Mouse (Mus musculus) heart, embryonic 14.5 days (tissue): Measurements from ENCODE around the gene Stk32c. TPM values are rescaled to one million over a fixed set of nuclear protein-coding genes. Genes with fewer than 3 reads are reported as not detected.

Source experiments
- ATAC-seq: fragments of 200-750 bp; cut with Nextera tagmentation; 2 replicates; pipeline ENCODE4 v1.8.0; 2017; ENCODE audit warnings: low read depth, moderate TSS enrichment; ENCODE audit not compliant: insufficient number of reproducible peaks, insufficient read depth, low FRiP score
- H3K27ac ChIP-seq, 2 experiments: fragments of 200-500 bp in 1 of 2; fragments of 300-500 bp in 1 of 2; sonication (generic) in 1 of 2; replicated peaks in 1 of 2; 2 replicates each; pipeline ENCODE4 v1.5.1; 2012 to 2014; ENCODE audit warnings: low read depth in 2 of 2, low read length in 2 of 2, control low read depth in 1 of 2, mild to moderate bottlenecking in 1 of 2, mixed read lengths in 1 of 2; ENCODE audit not compliant: control insufficient read depth in 1 of 2, insufficient read depth in 1 of 2
- H3K27me3 ChIP-seq: fragments of 300-500 bp; sonication (generic); 2 replicates; pipeline ENCODE4 v1.6.1; 2014; ENCODE audit warnings: mild to moderate bottlenecking, low read length, control low read depth; ENCODE audit not compliant: control insufficient read depth, insufficient read depth
- H3K36me3 ChIP-seq: fragments of 300-500 bp; sonication (generic); 2 replicates; pipeline ENCODE4 v1.6.1; 2014; ENCODE audit warnings: mild to moderate bottlenecking, control low read depth, low read length, mixed read lengths; ENCODE audit not compliant: control insufficient read depth, insufficient read depth
- H3K4me1 ChIP-seq, 2 experiments: fragments of 200-500 bp in 1 of 2; fragments of 300-500 bp in 1 of 2; sonication (generic) in 1 of 2; 2 replicates each; pipeline ENCODE4 v1.6.1; 2012 to 2014; ENCODE audit warnings: low read length in 2 of 2, control low read depth in 1 of 2, mixed read lengths in 1 of 2; ENCODE audit not compliant: control insufficient read depth in 2 of 2, insufficient read depth in 2 of 2
- H3K4me2 ChIP-seq: fragments of 300-500 bp; sonication (generic); 2 replicates; pipeline ENCODE4 v1.6.1; 2014; ENCODE audit warnings: mild to moderate bottlenecking, low read length
- H3K4me3 ChIP-seq, 2 experiments: fragments of 200-500 bp in 1 of 2; fragments of 300-500 bp in 1 of 2; sonication (generic) in 1 of 2; 2 replicates each; pipeline ENCODE4 v1.5.1; 2012 to 2014; ENCODE audit warnings: low read length in 2 of 2, mild to moderate bottlenecking in 2 of 2, control low read depth in 1 of 2, low read depth in 1 of 2, moderate library complexity in 1 of 2; ENCODE audit not compliant: control insufficient read depth in 1 of 2, insufficient read depth in 1 of 2
- H3K9ac ChIP-seq: fragments of 300-500 bp; sonication (generic); 2 replicates; pipeline ENCODE4 v1.6.1; 2014; ENCODE audit warnings: mild to moderate bottlenecking, low read length
- H3K9me3 ChIP-seq: fragments of 300-500 bp; sonication (generic); 2 replicates; pipeline ENCODE4 v1.6.1; 2016; ENCODE audit warnings: low read length, control low read depth; ENCODE audit not compliant: control insufficient read depth
- WGBS: fragments of 180-500 bp; shearing (Covaris S2); extraction: QIAGEN DNeasy Blood & Tissue Kit; methylation state at CpG from one replicate; pipeline ENCODE4 v1.1.7; 2014; 5-methylcytosine and 5-hydroxymethylcytosine counted together
- polyA plus RNA-seq: library from polyadenylated mRNA; unstranded; fragments of >200 nt; fragmentation: Nextera tagmentation; extraction: Ambion mirVana; gene quantifications from 2 replicates; pipeline ENCODE4 v1.2.1, GENCODE M21; 2014

Gene Stk32c
- polyA plus RNA-seq, 1 experiment from 2014 or later: not detected

GRCm38 (mm10) chr7:139224725-139225124, 11.6 kb upstream of the Stk32c start:
- no peak for ATAC-seq
- H3K27ac ChIP-seq: peak overlapping the region; percentile 5 to 36; a peak in 2 of 4 replicates

DNA sequence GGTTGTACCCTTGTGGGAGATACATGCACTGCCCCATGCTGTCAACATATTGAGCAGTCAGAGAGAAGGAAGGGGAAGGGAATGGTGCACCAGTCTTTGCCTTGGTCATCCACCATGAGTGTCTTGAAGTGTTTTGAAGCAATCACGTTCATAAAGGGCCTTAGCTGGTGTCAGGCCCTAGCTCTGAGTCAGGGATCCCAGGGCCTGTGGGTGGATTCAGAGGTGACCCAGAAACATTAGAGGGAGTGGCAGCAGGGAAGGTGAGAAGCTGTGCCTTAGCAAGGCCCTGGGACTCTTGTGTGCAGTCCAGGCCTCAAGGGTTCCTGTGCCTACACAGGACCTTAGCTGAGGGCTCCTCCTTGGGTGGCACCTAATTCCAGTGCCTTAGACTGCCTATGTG, 11.0 kb upstream of the Stk32c start:
- Histone ChIP-seq H3K9ac (no peak overlapping the region), H3K27me3 (no peaks in the 10 kb centered on the region), H3K36me3 (no peaks in the 10 kb centered on the region), H3K27ac (peak overlapping the region in 1 of 2 experiments; percentile 36; a peak in 1 of 4 replicates), H3K4me1 (peaks cover 27 to 29% of the 10 kb centered on the region in 2 experiments), H3K4me3 (no peak overlapping the region), H3K9me3 (no peaks in the 10 kb centered on the region), H3K4me2 (no peak overlapping the region)
- WGBS: 60% methylated on average over 1 of the region's 1 CpGs
- no peak for ATAC-seq

More at GRCm38 (mm10) chr7:139224725-139225124, 11.6 kb upstream of the Stk32c start:
- Histone ChIP-seq H3K36me3 (no peaks in the 10 kb centered on the region), H3K9ac (no peak overlapping the region), H3K4me2 (no peak overlapping the region), H3K9me3 (no peaks in the 10 kb centered on the region), H3K4me3 (no peak overlapping the region), H3K4me1 (peaks cover 29 to 33% of the 10 kb centered on the region in 2 experiments), H3K27me3 (no peaks in the 10 kb centered on the region)
- 62% methylated on average over 8 of the region's 8 CpGs for WGBS

- 75% methylated on average over 4 of the region's 4 CpGs for WGBS
- Histone ChIP-seq H3K4me2 (no peak overlapping the region), H3K9me3 (no peaks in the 10 kb centered on the region), H3K9ac (no peak overlapping the region), H3K27ac (no peak overlapping the region), H3K27me3 (no peaks in the 10 kb centered on the region), H3K4me1 (peaks cover 17 to 19% of the 10 kb centered on the region in 2 experiments), H3K4me3 (no peak overlapping the region), H3K36me3 (no peaks in the 10 kb centered on the region)
- ATAC-seq: no peak
Observed at GRCm38 (mm10) chr7:139222341-139222740, 9.2 kb upstream of the Stk32c start.

GRCm38 (mm10) chr7:139221856-139222255, 8.7 kb upstream of the Stk32c start:
- peaks cover 16 to 20% of the 10 kb centered on the region in 2 experiments for H3K4me1 ChIP-seq
- ATAC-seq: no peak
- no peaks in the 10 kb centered on the region for H3K9me3 ChIP-seq
- H3K4me2 ChIP-seq: no peak overlapping the region
- no peak overlapping the region for H3K9ac ChIP-seq
- 85% methylated on average over 2 of the region's 2 CpGs for WGBS
- H3K27me3 ChIP-seq: no peaks in the 10 kb centered on the region
- no peak overlapping the region for H3K4me3 ChIP-seq
- no peaks in the 10 kb centered on the region for H3K36me3 ChIP-seq
- H3K27ac ChIP-seq: no peak overlapping the region

DNA sequence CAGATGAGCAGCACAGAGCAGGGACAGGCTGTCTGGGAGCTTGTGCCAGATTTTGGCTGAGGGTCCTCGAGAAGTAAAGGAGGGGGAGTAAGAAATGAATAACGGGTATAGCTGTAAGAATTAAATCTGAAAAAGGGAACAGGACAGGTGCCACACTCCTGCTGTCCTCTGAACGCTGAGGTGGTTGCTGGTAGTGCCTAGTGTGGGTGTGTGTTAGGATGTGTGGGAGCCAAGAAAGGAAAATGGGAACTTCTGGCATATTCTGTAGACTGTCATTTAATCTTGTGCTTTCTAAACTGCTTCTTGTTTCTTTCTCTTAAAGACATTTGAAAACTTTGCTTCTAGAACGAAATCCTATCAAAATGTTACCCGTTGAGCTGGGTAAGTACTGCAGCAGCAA, 8.0 kb upstream of the Stk32c start:
- H3K27ac ChIP-seq: no peak overlapping the region
- H3K9ac ChIP-seq: no peak overlapping the region
- no peaks in the 10 kb centered on the region for H3K27me3 ChIP-seq
- no peak overlapping the region for H3K4me3 ChIP-seq
- peaks cover 16 to 22% of the 10 kb centered on the region in 2 experiments for H3K4me1 ChIP-seq
- 74% methylated on average over 5 of the region's 5 CpGs for WGBS
- no peak overlapping the region for H3K4me2 ChIP-seq
- no peaks in the 10 kb centered on the region for H3K9me3 ChIP-seq
- ATAC-seq: no peak
- no peaks in the 10 kb centered on the region for H3K36me3 ChIP-seq

GRCm38 (mm10) chr7:139220303-139220702, 7.2 kb upstream of the Stk32c start:
- no peak for ATAC-seq
- H3K9me3 ChIP-seq: no peaks in the 10 kb centered on the region
- no peaks in the 10 kb centered on the region for H3K27me3 ChIP-seq
- H3K27ac ChIP-seq: no peak overlapping the region
- H3K36me3 ChIP-seq: no peaks in the 10 kb centered on the region
- H3K4me2 ChIP-seq: no peak overlapping the region
- WGBS: 46% methylated on average over 2 of the region's 2 CpGs
- H3K4me3 ChIP-seq: no peak overlapping the region
- H3K4me1 ChIP-seq: peaks cover 15 to 22% of the 10 kb centered on the region in 2 experiments
- no peak overlapping the region for H3K9ac ChIP-seq

DNA sequence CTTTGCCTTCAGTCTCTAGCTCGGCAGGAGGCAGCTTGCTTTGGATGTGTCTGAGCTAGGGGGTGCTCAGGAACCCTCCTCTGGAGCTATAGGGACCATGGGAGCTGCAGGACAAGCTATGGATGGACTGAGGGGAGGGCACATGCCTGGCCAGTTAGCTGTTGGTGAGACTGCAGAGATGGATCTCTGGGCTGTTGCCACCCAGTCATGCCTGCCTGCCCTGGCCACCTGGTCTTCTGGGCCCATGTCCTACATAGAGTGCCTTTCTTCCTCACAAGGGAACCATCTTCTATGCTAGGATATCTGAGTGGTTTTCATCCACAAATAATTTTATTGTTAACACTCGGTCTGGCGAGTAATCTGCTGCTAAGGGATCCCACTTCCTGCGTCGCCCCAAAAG, 6.4 kb upstream of the Stk32c start:
- Histone ChIP-seq H3K4me2 (no peak overlapping the region), H3K9me3 (no peaks in the 10 kb centered on the region), H3K27ac (no peak overlapping the region; a peak in 1 of 4 replicates), H3K27me3 (no peaks in the 10 kb centered on the region), H3K36me3 (no peaks in the 10 kb centered on the region), H3K4me3 (no peak overlapping the region), H3K4me1 (peaks cover 9 to 15% of the 10 kb centered on the region in 2 experiments), H3K9ac (no peak overlapping the region)
- no peak for ATAC-seq
- 79% methylated on average over 5 of the region's 5 CpGs for WGBS
